Mouse (Mus musculus) cerebellum, adult 18-20 months (tissue): ENCODE results near the gene Samm50.
A peak's percentile ranks its signal among the peaks of the same experiment; 100 is the strongest.

Source experiments
- DNase-seq, 2 experiments: peaks; one replicate each; pipeline ENCODE4 v3.0.0; 2021

The Samm50 gene

DNA sequence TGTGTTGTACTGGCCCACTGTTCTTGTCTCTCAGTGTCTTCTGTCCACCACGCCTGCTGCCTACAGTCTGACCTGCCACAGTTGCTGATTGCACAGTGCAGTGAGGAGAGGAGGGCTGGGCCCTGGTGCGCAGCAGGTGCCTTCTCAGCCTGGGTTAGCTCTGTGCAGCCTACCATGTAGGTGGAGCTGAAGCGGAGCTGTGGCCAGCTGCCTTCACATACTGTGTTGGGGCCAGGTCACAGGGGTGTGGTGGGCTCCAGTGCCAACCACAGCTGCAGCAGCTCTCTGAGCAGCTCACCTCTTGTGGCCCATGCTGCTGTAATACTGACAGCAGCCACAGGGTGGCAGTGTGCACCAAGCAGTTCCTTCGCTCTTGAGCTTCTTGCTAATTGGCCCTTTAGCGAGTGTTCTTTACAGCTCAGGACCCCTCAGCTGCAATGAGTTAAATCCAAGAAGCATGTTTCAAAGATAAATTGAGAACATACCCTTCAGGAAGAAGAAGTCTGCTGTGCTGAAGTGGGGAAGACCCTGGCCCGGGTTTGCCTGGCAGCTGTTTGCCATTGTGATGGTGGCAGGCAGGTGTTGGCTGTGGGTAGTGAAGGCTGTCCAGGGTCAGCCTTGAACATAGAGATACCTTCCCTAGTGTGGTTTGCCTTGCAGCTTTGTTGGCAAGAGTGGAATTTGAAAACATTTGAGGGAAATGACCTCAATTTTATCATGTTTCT lies 20.2 kb downstream of the Samm50 start:
- peak; percentile 80 to 91 for DNase-seq

GRCm38 (mm10) chr15:84212756-84213105 lies 20.7 kb downstream of the Samm50 start:
- DNase-seq, result no peak

- no peak for DNase-seq
These were observed 21.2 kb downstream of the Samm50 start for GRCm38 (mm10) chr15:84213162-84213739.

DNA sequence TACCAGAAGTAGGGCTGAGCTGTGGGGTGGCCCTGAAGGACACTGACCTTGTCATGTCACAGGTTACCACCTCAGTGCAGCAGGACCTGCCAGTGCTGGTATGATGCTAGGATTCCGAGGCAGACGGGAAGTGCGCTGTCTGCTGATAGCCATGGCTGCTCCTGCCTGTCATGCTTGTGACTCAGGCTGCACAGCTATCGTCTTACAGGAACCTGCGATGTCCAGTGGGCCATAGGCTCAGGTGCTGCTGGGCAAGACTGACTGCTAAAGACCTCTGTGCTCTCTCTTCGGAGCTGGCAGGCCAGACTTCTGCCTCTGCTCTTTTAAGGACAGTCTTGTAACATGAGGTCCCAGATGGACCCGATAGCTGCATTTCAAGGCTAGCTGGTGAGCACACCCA lies 22.4 kb downstream of the Samm50 start:
- no peak for DNase-seq

DNA sequence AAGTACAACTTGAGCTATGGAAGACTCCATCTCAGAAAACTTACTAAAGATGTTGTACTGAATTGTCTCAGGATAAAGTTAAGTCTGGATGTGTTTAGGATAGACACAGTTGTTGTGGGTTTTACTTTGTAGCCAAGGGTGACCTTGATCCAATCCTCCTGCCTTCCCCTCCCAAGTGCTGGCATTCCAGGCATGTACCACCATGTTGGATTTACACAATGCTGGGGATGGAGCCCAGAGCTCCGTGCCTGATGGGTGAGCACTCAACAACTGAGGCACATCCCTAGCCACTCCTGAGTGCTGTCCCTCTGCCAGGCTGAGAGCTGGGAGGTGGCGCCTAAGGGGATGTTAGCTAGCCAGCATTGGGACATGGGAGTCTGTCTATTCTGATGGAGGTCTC lies 23.2 kb downstream of the Samm50 start:
- DNase-seq, result no peak

DNA sequence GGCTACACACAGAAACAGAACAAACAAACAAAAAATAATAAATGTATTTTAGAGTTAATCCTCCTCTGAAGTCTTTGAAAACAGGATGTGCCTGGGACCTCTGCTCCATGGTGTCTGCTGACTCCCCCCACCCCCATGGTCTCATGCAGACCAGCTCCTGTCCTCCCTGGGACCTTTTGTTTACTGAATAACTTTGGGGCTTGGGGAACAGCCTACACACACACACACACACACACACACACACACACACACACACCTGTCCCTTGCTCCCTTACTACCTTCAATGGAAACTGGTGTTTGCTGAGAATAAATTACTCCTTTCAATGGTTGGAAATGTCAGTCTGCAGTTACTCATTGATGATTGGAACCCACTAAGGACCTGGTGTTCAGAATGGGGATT lies 24.0 kb downstream of the Samm50 start:
- DNase-seq, result no peak

- no peak for DNase-seq
These were observed 24.5 kb downstream of the Samm50 start for GRCm38 (mm10) chr15:84216461-84217084.

- no peak for DNase-seq
These were observed 26.1 kb downstream of the Samm50 start for GRCm38 (mm10) chr15:84217969-84218782.

- DNase-seq, result no peak
These were observed 26.8 kb downstream of the Samm50 start for GRCm38 (mm10) chr15:84218783-84219271.

- DNase-seq, result no peak
These were observed 29.5 kb downstream of the Samm50 start for GRCm38 (mm10) chr15:84221539-84221938.

DNA sequence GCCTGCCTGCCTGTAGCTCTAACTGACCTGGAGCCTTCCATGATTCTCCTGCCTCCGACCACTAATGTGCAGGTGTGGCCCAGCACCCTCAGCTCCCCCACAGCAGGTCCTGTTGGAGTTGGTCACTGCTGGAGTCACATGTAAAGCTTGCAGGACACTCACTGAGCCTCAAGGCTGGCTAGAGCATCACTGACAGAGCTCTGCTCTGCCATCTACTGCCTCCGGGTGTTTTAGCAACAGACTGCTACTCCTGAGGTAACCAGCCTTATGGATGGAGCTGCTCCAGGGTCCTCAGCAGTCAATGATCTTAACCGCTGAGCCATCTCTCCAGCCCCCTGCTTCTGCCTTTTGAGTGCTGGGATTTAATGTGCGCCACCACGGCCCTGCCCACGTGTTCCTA lies 31.4 kb downstream of the Samm50 start:
- no peak for DNase-seq

DNA sequence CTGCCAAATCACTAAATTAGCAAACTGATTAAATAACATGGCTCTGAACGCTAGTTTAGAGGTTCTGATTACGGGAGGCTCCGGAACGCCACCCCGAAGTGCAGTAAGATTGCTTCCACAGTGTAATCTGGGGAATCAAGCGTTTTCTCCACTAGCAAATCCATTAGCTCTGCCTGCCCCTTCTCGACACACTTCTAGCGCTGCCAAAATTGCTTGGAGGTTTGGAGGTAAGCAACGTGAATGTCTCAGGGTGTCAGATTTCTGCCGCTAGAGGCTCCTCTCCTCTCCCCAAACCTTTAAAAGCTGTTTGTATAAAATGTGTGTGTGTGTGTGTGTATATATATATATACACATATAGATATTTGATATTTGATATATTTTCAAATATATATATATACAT lies 32.7 kb downstream of the Samm50 start:
- no peak for DNase-seq

DNA sequence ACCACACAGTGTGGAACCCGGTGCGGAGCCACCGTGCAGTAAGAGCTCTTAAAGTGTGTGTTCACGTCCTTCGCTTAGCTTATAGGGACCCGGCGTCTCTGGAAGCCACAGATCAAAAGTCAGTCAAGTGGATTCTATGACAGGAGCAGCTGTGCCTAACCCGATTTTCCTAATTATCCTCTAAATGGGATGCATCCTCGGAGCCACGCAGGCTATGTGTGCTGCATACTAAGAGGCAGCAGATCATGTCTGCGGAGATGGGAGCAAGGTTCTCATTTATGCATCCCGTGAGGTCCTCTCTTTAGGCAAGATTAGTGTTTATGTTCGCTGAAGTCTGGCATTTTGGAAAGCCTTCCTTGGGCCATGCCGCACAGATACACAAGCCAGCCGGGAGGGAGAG lies 34.9 kb downstream of the Samm50 start:
- DNase-seq, result no peak

GRCm38 (mm10) chr15:84230661-84231060 lies 38.6 kb downstream of the Samm50 start:
- DNase-seq, result no peak

- peak; percentile 58 to 67 for DNase-seq
These were observed 39.2 kb downstream of the Samm50 start for GRCm38 (mm10) chr15:84231113-84231712.

GRCm38 (mm10) chr15:84231721-84232561 lies 39.9 kb downstream of the Samm50 start, which contains the start of gene Parvb:
Gene Parvb, plus strand, starts transcription at chr15:84232043.
- DNase-seq, result peak; percentile 68 to 71

DNA sequence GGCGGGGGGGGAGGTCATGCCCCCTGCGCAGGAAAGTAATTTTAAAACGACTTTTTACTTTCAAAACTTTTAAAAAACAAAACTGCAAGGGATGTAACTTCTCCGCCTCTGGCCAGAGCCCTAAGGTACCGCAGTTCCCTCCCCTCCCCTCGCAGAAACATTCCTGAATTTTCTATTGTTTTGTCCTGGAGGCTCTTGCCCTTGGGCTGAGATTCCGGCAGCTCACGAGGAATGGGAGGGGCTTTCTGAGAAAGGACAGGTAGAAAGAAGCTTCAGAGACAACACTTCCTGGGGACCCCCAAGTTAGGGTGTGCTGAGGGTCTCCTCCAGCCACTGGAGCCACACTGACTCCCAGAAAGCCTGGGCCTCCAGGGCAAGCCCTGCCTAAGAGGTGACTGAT lies 40.6 kb downstream of the Samm50 start:
- DNase-seq, result no peak

DNA sequence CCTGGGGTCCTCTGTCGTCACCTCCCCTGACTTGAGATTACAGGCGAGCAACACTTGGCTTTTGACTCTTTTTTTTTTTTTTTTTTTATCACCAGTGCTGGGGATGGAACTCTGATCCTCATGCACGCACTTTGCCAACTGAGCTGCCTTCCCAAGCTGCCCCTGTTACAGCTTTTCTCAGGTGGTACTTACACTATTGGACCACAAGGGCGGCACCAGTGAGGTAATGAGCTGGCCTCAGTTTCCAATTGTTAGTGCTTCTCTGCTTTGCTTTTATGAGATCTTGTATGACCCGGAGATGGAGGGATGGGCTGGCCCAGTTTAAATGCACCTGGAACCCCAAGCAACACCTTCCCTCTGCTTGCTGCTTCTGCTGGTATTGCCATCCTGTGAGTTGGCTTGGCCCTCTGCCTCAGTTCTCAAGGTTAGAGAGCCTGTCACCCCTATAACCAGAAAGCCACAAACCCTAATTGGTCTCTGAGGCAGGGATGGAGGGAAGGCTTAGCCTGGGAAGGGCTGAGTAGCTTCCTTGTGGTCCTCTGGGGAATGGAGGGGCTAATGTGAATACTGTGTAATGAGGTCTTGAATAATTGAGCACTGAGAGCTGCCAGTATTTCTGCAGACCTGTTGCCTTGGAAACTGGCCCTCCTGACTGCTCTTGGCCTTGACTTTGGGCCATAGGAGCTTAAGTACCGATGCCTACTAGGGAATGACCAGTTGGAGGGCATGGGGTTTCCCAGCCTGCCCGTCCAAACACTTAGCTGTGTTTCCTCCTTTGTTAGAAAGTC lies 42.9 kb downstream of the Samm50 start:
- DNase-seq, result no peak

- no peak for DNase-seq
These were observed 43.6 kb downstream of the Samm50 start for GRCm38 (mm10) chr15:84235646-84236045.

DNA sequence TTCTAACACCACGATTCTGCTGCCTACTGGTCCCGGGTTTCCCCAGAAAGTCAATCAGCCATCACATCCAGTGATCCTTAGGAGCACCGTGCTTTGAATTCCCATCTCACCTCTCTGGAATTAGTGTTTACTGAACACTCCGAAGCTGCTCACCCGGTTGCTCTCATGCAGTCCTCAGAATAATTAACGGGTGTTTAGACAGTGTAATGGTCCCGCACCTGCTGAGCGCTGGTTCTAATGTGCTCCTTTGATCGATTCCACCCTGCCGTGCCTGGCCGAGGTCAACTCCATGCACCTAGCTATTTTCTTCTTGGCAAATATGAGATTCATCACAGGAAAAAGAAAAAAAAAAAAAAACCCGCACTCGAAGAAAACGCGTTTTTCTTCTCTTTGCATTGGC lies 46.5 kb downstream of the Samm50 start:
- DNase-seq, result no peak

- DNase-seq, result no peak
These were observed 47.0 kb downstream of the Samm50 start for GRCm38 (mm10) chr15:84238991-84239401.
